Mouse (Mus musculus): ENCODE measurements around the gene Mylip. TPM values are rescaled to one million over a fixed set of nuclear protein-coding genes. Genes with fewer than 3 reads are reported as not detected.

The Mylip gene
- polyA plus RNA-seq (2015; fragmentation: Illumina TruSeq; extraction: RNeasy Lipid Tissue Mini Kit (QIAGEN cat#74804); ENCODE audit: insufficient read depth, low read depth, low replicate concordance): 7.0 TPM

GRCm38 (mm10) chr13:45389448-45390311, at the start of gene Mylip:
Gene Mylip, plus strand, starts transcription at chr13:45389742.

Other genes starting within 250 kb of the Mylip start
- 5.6 TPM for gene Gmpr, start 117.7 kb downstream of the Mylip start, polyA plus RNA-seq (2015; fragmentation: Illumina TruSeq; extraction: RNeasy Lipid Tissue Mini Kit (QIAGEN cat#74804); ENCODE audit: insufficient read depth, low read depth, low replicate concordance)